Mouse (Mus musculus): ENCODE measurements around the gene Kbtbd6. TPM values are rescaled to one million over a fixed set of nuclear protein-coding genes. Genes with fewer than 3 reads are reported as not detected.

Gene Kbtbd6
- total and polyA plus RNA-seq, 2 experiments = 0.18 TPM; not detected in 1

DNA sequence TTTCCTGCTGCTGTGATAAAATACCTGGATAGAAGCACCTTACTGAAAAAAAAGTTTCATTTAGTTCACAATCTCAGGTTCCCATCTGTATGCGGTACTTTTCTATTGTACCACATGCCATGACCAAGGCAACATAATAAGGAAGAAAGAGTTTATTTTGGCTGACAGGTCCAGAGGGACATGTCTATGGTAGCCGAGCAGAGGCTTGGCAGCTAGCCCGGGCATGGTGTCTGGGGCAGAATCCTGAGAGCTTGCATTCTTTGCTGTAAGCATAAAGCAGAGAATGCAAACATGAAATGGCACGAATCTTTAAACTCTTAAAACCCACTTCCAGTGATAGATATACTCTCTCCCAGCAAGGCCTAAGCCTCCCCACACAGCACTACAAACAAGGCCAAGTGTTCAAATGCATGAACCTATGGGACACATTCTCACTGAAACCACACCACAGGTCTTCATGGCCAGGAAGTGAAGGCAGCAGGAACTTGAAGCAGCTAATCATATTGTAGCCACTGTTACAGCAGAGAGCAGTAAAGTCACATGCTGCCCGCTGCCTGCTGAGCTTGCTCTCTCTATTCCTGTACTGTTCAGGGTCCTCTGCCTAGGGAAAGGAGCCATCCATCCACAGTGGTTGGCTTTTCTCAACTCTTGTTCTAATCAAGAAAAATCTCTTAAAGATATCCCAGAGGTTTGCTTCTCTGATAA is 51.9 kb downstream of the Kbtbd6 start:
- peaks cover 33% of the 10 kb centered on the region for H3K4me1 ChIP-seq (ENCODE audit: control insufficient read depth, insufficient read depth, low read length)
- H3K36me3 ChIP-seq (ENCODE audit: control insufficient read depth, insufficient read depth, low read length) = no peaks in the 10 kb centered on the region
- TF ChIP-seq POLR2A (IDR thresholded peaks at IDR 0.05; ENCODE audit: extremely low read depth, insufficient read depth, low read length) = no peak
- TF ChIP-seq CTCF (IDR thresholded peaks at IDR 0.05; ENCODE audit: low read depth, low read length) = no peak
- H3K79me2 ChIP-seq (ENCODE audit: control insufficient read depth, insufficient read depth, low read length) = peaks cover 37% of the 10 kb centered on the region; the same call in 1 of the 2 replicates
- H3K27ac ChIP-seq (replicated peaks; ENCODE audit: insufficient read depth, low read depth, low read length) = peak overlapping the region; percentile 25
- H3K9ac ChIP-seq (ENCODE audit: low read depth, low read length) = no peak overlapping the region
- DNase-seq (ENCODE audit: extremely low read depth, low read depth, low spot score) = peak; percentile 72
- WGBS = 22% methylated on average over 5 of the region's 5 CpGs
- no peaks in the 10 kb centered on the region for H3K27me3 ChIP-seq (ENCODE audit: control insufficient read depth, insufficient read depth, low read length)
- no peak overlapping the region for H3K4me3 ChIP-seq (ENCODE audit: insufficient read depth, low read depth, low read length)

Other genes starting within 250 kb of the Kbtbd6 start
- gene Zfp957, start 204.5 kb upstream of the Kbtbd6 start, total RNA-seq (2014; rRNA removed) = not detected in 2 replicates
- gene Zfp957, start 204.5 kb upstream of the Kbtbd6 start, polyA plus RNA-seq (2012; rRNA removed) = not detected in 2 replicates
- gene Rgcc, start 150.2 kb upstream of the Kbtbd6 start, total RNA-seq (2014; rRNA removed) = 0.18 and 0.94 TPM in 2 replicates
- gene Rgcc, start 150.2 kb upstream of the Kbtbd6 start, polyA plus RNA-seq (2012; rRNA removed) = 0.54 and 0.61 TPM in 2 replicates
- gene Naa16, start 61.1 kb upstream of the Kbtbd6 start, total RNA-seq (2014; rRNA removed) = 3.9 and 5.2 TPM in 2 replicates
- gene Naa16, start 61.1 kb upstream of the Kbtbd6 start, polyA plus RNA-seq (2012; rRNA removed) = 2.0 and 2.2 TPM in 2 replicates
- gene Mtrf1, start 54.1 kb upstream of the Kbtbd6 start, total RNA-seq (2014; rRNA removed) = 7.8 and 10.3 TPM in 2 replicates
- gene Mtrf1, start 54.1 kb upstream of the Kbtbd6 start, polyA plus RNA-seq (2012; rRNA removed) = 2.2 and 2.3 TPM in 2 replicates
- 6.6 and 7.3 TPM in 2 replicates for gene Kbtbd7, start 25.3 kb upstream of the Kbtbd6 start, total RNA-seq (2014; rRNA removed)
- gene Kbtbd7, start 25.3 kb upstream of the Kbtbd6 start, polyA plus RNA-seq (2012; rRNA removed) = 3.8 and 4.3 TPM in 2 replicates
- gene Elf1, start 29.4 kb downstream of the Kbtbd6 start, total RNA-seq (2014; rRNA removed) = 13.8 and 15.9 TPM in 2 replicates
- 5.1 and 6.4 TPM in 2 replicates for gene Elf1, start 29.4 kb downstream of the Kbtbd6 start, polyA plus RNA-seq (2012; rRNA removed)
- 6.1 and 7.7 TPM in 2 replicates for gene Wbp4, start 29.7 kb downstream of the Kbtbd6 start, total RNA-seq (2014; rRNA removed)
- 2.1 and 2.5 TPM in 2 replicates for gene Wbp4, start 29.7 kb downstream of the Kbtbd6 start, polyA plus RNA-seq (2012; rRNA removed)
- gene Sugt1, start 135.9 kb downstream of the Kbtbd6 start, total RNA-seq (2014; rRNA removed) = 25.6 and 30.0 TPM in 2 replicates
- 3.3 and 3.4 TPM in 2 replicates for gene Sugt1, start 135.9 kb downstream of the Kbtbd6 start, polyA plus RNA-seq (2012; rRNA removed)
- gene Cnmd, start 210.3 kb downstream of the Kbtbd6 start, total RNA-seq (2014; rRNA removed) = 10.3 and 35.8 TPM in 2 replicates
- 3.4 and 5.9 TPM in 2 replicates for gene Cnmd, start 210.3 kb downstream of the Kbtbd6 start, polyA plus RNA-seq (2012; rRNA removed)